Mouse (Mus musculus): ENCODE results near the gene Cnst.
A peak's percentile ranks its signal among the peaks of the same experiment; 100 is the strongest.

Gene Cnst

GRCm38 (mm10) chr1:179604526-179604925, 58.4 kb downstream of the Cnst start:
- DNase-seq: no peak

GRCm38 (mm10) chr1:179606004-179606723, 60.0 kb downstream of the Cnst start:
- DNase-seq: no peak

- DNase-seq: no peak
Observed at GRCm38 (mm10) chr1:179608521-179608920, 62.4 kb downstream of the Cnst start.

GRCm38 (mm10) chr1:179609724-179610505, 63.7 kb downstream of the Cnst start:
- no peak for DNase-seq

GRCm38 (mm10) chr1:179611182-179611581, 65.0 kb downstream of the Cnst start:
- no peak for DNase-seq

GRCm38 (mm10) chr1:179612418-179612817, 66.2 kb downstream of the Cnst start:
- DNase-seq: no peak

DNA sequence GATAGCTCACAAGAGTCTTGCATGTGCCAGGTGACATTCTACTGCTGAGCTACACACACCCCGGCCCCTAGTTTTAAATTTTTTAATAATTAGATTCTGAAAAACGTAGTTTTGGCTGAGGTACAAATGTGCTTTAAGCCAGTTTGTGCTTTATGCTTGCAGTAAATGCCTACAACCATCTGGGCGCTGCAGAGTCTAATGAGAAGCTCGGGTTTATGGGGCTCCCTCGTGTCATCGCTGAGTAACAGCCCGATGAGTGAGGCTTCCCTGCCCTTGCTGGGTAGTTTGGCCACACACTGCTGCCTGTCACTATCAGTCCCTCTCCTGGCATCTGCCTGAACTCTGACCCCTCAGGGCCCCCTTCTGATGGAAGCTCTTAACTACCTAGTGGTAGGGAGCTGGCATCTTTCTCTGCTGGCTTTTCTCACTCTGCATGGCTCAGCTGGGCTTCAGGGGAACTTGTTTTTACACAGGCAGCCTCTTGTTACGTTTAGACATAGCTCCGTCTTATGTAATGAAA, 66.9 kb downstream of the Cnst start:
- DNase-seq: peak; percentile 73

DNA sequence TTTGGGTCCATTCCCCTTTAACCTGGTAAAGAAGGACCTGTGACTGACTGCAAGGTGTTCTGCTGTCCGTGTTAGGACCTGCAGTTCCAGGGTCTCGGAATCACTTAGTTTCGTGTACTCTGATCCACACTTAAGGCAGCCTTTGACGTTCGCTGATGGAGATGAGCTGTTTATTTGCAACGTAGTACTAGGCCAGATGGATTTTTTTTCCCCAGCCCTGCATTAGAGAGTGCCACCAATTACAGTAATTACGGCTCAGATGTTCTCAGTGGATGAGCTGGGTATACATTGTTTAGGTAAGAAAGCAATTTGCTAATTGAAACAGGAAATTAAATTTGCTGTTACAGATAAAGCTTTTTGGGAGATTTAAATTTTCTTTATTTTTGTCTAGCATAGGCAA, 71.3 kb downstream of the Cnst start:
- DNase-seq: no peak

GRCm38 (mm10) chr1:179622665-179623064, 76.5 kb downstream of the Cnst start:
- DNase-seq: peak; percentile 73

- peak; percentile 90 for DNase-seq
Observed at GRCm38 (mm10) chr1:179623657-179624056, 77.5 kb downstream of the Cnst start.

GRCm38 (mm10) chr1:179624354-179624753, 78.2 kb downstream of the Cnst start:
- DNase-seq: peak; percentile 89

DNA sequence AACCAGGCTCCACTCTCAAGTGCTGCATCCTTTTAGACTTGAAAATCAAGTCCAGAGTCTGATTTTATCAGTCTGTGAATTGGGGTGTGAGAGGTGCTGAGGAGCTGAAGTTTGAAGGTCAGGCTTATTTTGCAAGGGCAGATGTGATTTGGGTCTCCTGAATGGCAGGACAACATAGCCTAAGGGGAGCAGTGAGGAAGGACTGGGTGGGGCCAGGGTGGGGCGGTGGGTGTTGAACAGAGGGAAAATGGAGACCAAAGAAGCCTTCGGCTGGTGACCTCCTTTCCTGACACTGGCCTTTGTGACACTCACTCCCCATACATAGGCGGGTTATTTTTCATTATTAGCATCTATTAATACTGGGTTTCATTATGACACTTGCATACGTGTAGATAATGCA, 81.7 kb downstream of the Cnst start:
- DNase-seq: peak; percentile 15

GRCm38 (mm10) chr1:179628438-179629106, 82.4 kb downstream of the Cnst start:
- peak; percentile 83 for DNase-seq

GRCm38 (mm10) chr1:179629276-179629675, 83.1 kb downstream of the Cnst start:
- peak; percentile 63 for DNase-seq

- DNase-seq: peak; percentile 81
Observed at GRCm38 (mm10) chr1:179632746-179633413, 86.7 kb downstream of the Cnst start.

GRCm38 (mm10) chr1:179633414-179633752, 87.2 kb downstream of the Cnst start:
- no peak for DNase-seq

DNA sequence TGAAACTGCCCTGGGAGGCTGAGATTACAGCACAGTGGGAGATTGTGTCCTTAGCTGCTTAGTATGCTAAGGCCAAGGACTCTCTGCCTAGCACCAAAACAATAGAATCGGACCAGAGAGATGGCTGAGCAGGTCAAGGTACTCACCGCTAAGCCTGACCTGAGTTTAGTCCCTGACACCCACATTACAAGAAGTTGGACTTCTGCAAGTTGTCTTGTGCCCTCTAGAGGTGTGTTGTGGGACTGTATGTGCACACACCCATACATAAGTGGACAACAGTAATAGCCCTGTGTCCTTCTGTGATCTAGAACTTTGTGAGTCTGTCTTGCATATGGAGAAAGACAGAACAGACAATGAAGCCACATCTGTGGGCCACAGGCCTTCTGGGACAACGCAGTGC, 88.0 kb downstream of the Cnst start:
- no peak for DNase-seq

GRCm38 (mm10) chr1:179642726-179643125, 96.6 kb downstream of the Cnst start:
- DNase-seq: peak; percentile 79

- peak; percentile 89 for DNase-seq
Observed at GRCm38 (mm10) chr1:179644151-179644550, 98.0 kb downstream of the Cnst start.

DNA sequence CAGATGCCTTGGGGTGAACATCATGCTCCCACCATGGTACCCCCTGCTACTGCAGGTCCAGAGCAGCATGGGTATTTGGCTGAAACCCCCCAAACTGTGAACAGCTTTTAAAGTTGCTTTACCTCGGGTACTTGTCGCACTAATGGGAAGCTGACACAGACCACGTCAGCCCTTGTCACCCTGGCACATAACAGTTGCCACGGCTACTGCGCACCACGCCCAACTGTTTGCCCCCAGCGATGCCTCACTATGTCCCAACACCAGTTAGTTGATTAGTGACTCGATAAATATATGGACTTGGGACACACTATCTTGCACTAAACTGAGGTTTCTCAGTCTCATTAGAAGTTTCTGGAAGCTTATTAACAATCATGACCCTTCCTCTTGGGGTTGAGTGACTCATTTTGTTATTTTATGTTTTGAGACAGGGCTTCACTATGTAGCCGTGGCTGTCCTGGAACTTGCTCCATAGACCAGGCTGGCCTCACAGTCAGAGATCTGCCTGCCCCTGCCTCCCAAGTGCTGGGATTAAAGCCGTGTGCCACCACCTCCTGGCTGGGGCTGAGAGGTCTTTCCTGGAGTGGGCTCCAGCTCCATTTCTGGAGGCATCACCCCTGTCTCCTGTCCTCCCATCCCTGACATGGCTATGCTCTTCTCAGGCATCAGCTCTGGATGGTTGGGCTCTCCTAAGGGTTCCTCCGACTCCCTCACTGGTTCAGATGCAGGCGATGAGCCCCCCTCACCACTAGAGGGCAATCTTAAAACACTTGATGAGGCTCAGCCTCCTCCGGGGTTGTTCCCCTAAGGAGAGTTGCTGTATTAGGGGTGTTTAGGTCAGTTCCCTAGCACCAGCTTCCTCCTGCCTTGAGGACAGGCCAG, 99.2 kb downstream of the Cnst start:
- peak; percentile 97 for DNase-seq

GRCm38 (mm10) chr1:179645980-179646268, 99.8 kb downstream of the Cnst start:
- DNase-seq: no peak

DNA sequence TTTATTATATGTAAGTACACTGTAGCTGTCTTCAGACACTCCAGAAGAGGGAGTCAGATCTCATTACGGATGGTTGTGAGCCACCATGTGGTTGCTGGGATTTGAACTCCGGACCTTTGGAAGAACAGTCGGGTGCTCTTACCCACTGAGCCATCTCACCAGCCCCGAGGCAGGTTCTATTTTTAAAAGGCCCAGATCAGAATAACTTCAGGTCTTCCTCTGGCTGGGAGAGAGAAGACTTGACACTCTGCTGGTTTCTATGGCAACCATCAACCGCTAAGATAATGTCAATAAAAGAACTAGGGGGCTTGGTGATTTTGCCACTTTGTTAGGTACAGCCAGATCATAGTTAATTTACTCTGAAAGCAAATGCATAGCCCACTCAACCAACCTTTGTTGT, 102.5 kb downstream of the Cnst start:
- DNase-seq: peak; percentile 19
